Mouse (Mus musculus): ENCODE results near the gene Pbsn.
"Not testable (repeated sequence)": the region's sequence is repeated elsewhere in the genome, so short reads cannot be mapped to it uniquely, and the experiment has no call there.

Gene Pbsn

DNA sequence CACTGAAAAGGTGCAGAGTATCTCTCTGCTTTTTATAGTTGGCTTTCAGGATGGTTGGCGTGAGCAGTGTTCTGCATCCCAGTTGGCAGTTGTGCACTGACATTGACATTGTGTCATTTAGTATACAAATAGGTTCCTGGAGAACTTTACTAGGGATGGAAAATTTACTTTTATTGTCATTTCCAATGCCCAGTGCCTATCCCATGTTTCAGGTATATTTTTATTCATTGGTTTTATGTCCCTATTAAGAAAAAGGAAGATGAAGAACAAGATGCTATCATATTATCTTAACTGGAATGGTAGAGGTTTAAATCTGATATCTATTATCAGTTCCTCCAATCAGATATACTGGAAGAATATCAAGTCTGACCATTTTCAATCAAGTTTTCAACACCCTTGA is at the start of gene Pbsn:
TSS of gene Pbsn (minus strand) at position 101 of the 400 bp plus-strand sequence.
- no peak for DNase-seq (ENCODE audit: low spot score)

- DNase-seq (ENCODE audit: low spot score) = not testable (repeated sequence)
Observed at GRCm38 (mm10) chrX:77880033-77880432, 26.6 kb upstream of the Pbsn start.

- DNase-seq (ENCODE audit: low spot score) = not testable (repeated sequence)
Observed at GRCm38 (mm10) chrX:77864458-77864857, 11.0 kb upstream of the Pbsn start, which contains the start of gene Gm14744. Gene Gm14744 (plus strand): TSS chrX:77864758.

DNA sequence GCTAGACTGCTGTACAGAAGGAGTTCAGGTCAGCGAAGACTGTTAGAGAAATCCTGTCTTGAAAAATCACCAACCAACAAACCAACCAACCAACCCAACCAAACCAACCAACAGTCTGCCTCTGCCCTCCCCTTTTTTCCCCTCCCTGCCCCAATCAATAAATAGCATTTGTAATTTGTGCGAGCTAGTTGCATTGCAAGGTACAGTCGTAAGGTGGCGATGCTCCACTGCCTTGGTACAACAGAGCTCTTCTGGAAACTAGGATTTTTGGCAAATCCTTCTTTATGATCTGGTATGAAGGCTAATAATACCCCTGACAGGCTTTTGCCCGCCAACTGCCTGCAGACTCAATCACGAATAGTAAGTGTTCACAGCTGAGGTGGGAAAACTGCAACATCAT is 41.4 kb downstream of the Pbsn start:
- no peak for DNase-seq (ENCODE audit: low spot score)

- DNase-seq (ENCODE audit: low spot score) = peak; percentile 71
Observed at GRCm38 (mm10) chrX:77810608-77811206, 42.7 kb downstream of the Pbsn start.

- DNase-seq (ENCODE audit: low spot score) = peak; percentile 31
Observed at GRCm38 (mm10) chrX:77808602-77809001, 44.8 kb downstream of the Pbsn start.

DNA sequence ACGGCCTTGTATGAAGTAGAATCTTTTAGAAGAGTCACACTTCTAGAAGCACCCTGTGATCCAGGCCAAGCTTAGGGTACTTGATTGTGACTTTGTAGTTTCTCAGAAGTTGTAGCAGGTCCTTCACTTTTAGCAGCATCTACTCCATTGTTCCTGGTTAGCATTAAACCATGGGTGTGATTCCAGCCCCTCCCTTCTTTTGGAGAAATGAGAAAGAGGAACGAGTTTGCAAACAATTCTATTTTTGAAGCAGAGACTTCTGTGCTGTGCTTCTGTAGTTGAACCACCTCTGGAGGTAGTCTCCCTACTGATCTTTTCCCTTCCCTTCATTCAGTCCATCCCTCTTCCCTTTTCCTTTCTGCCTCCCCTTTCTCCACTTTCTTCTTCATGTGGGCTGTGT is 51.1 kb downstream of the Pbsn start:
- no peak for DNase-seq (ENCODE audit: low spot score)

DNA sequence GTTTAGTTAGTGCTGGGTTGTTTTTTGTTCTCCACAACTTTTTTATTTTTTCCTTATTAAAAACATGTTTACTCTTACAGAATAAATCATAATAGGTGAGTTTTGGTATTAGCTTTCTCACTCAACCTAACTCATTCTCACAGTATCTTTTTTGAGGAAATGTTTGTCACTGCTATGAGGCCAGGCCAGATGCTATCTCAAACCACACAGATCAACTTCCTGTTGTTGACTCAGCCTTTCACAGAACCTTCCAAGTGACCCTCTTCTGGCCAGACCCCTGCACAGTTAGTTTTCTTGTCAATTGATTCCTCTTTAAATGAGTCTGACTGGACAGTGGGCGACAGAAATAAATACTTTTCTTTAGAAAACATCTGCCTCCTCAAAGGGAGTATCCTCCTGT is 51.9 kb downstream of the Pbsn start:
- no peak for DNase-seq (ENCODE audit: low spot score)

GRCm38 (mm10) chrX:77799554-77799953 is 53.9 kb downstream of the Pbsn start:
- no peak for DNase-seq (ENCODE audit: low spot score)

DNA sequence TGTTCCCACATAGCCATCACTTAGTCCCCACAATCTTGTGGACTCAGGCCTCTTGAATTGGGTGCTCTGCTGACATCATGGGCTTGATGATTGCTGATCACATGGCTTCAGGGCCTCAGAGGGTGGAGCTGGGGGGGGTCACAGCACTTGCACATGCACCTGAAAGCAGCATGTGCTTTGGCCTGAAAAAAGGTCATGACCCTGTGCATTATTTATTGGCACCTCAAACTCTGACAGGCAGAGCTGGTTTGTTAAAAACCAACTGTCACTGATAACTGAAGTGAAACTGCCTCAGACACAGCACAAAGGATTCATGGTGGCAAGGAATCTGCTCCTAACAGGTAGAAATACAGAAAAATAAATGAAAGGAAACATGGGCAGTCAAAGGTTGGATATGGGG is 55.6 kb downstream of the Pbsn start:
- DNase-seq (ENCODE audit: low spot score) = no peak

- no peak for DNase-seq (ENCODE audit: low spot score)
Observed at GRCm38 (mm10) chrX:77796916-77797315, 56.5 kb downstream of the Pbsn start.

DNA sequence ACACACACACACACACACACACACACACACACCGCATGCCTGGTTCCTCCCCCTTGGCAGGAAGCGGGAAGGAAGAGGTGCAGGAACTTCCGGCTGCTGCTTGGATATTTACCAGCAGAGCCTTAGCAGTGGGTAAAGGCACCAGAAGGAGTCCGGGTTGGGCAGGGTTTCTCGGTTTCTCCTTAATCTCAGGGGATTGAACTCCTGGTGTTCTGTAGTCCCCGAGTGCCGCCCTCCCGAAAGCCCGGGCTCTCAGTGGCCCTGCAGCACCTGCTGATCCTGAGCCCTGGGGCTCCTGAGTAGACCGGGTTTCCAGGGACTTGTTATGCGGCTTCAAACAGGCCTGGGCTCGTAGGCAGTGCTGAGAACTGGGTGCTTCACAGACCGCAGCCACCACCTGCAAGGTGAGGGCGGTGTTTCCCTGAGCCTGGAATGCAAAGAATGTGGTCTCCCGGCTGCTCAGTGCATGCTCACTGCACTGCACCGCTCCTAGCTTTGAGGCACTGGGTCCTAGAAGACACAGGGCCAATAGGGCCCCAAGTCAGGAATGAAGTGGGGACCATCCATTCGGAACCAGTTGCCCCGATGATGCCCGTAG is 57.1 kb downstream of the Pbsn start, which contains the start of gene Prkx:
TSS of gene Prkx (minus strand) at position 41 of the 598 bp plus-strand sequence.
- peak; percentile 50 for DNase-seq (ENCODE audit: low spot score)

GRCm38 (mm10) chrX:77795858-77796174 is 57.6 kb downstream of the Pbsn start:
- peak; percentile 92 for DNase-seq (ENCODE audit: low spot score)

DNA sequence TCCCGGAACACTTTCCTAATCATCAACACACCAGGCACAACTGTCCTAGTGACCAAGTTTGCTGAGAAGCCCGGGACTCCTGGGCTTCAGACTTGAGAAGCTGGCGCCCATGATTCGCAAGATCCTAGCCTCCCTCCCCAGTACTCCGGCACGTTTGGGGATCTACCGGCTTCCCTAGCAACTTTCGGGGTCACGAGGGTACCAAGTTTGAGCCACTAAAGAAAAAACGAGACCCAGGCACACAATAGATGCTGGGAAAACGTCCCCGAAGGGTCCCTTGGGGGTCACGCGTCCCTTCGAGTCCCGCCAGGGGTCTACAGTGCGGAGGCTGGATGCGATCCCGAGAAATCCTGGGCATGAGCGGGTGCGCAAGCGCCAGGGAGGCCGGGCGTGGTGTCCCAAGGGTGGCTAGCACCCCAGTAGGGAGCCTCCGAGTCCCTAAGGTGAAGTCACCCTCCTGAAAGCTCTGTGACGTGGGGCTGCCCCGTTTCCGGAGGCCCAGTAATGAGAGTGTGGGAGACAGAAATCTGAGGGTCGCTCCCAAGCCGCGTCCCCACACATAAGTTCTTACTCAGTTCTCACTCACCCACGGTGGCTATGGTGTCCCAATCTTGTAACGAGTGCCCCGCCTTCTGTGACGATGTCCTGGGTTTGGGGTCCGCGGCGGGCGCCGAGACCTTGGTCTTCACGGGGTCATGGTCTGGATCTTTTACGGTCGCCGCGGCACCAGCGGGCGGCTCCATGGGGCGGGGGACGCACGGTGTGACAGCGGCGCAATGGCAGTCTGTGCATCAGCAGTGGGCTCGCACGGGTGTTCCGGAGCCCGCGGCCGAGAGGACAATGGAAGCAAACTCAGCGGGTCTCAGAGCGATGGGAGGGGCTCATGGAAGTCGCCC is 58.2 kb downstream of the Pbsn start:
- peak; percentile 14 for DNase-seq (ENCODE audit: low spot score)

DNA sequence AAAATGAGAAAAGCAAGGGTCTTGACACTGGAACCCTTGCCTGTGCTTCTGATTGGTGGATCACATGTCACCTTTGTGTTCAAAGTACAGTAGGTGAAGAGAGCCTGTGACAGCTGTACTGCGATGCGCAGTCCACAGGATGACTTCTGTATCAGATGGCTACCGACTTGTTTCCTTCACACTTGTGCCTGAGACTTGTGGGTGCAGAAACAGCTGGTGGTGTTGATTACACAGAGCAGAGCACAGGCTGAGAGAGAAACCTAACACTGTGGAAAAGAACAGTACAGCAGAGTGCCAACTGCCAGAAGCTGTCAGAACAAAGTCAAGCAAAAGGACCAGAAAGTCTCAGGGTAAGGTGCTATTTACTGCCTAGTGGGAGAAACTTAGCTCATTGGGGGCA is 64.7 kb downstream of the Pbsn start:
- DNase-seq (ENCODE audit: low spot score) = no peak

Measured in lung, postnatal 25 days (tissue).